Mouse (Mus musculus) ES-Bruce4 (cell line): ENCODE data around the gene Anxa8.

Experiments used
- CTCF ChIP-seq: IDR thresholded peaks from one replicate; pipeline ENCODE4 v1.8.1; 2011; ENCODE audit warnings: low read depth, low read length
- EP300 ChIP-seq: IDR thresholded peaks from 2 replicates; pipeline ENCODE4 v1.6.1; 2011; ENCODE audit warnings: low read depth, low read length; ENCODE audit not compliant: insufficient read depth

GRCm38 (mm10) chr14:34107594-34107993 lies 21.8 kb downstream of the Anxa8 start:
- TF ChIP-seq EP300 (no peak), CTCF (no peak)
